Mouse (Mus musculus): ENCODE results near the gene Tcam1.

DNA sequence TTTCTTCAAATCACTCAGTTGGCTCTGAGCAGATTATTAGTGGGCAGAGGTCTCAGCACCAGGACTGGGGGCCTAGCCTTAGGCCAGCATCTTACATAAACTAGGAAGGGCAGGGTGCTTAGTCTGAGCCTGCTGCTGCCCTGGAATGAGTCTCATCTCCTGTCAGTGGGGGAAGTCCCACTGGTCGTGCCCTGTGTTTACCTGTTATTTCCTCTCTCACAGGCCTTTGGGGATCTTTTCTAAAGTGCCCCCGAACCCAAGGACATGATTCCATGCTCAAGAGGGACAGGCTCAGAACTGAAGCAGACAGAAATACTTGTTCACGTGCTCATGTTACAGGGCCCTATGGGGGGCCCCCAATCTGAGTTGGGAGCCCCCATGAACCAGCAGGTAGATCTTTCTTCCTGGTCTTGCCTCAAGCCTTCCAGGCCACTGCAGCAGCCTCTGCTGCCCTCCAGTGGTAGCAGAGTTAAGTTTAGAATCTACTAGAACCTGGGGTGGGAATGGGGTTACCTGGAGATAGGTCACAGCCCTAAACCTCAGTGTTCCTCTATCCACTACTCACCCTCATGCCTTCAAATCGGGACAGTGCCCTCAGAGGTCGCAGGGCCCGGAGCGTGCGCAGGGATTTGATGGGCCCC, 49.2 kb downstream of the Tcam1 start:
- TF ChIP-seq CTCF (IDR thresholded peaks at IDR 0.05; ENCODE audit: extremely low read depth, insufficient read length, insufficient replicate concordance, low read depth, low read length) = peak; percentile 81; the same call in 1 of the 2 replicates
- no peak for TF ChIP-seq POLR2A (IDR thresholded peaks at IDR 0.05; ENCODE audit: low read depth, low read length)

Measured in small intestine, adult 2 months (tissue).